Mouse (Mus musculus): ENCODE results near the gene Hpse2.

DNA sequence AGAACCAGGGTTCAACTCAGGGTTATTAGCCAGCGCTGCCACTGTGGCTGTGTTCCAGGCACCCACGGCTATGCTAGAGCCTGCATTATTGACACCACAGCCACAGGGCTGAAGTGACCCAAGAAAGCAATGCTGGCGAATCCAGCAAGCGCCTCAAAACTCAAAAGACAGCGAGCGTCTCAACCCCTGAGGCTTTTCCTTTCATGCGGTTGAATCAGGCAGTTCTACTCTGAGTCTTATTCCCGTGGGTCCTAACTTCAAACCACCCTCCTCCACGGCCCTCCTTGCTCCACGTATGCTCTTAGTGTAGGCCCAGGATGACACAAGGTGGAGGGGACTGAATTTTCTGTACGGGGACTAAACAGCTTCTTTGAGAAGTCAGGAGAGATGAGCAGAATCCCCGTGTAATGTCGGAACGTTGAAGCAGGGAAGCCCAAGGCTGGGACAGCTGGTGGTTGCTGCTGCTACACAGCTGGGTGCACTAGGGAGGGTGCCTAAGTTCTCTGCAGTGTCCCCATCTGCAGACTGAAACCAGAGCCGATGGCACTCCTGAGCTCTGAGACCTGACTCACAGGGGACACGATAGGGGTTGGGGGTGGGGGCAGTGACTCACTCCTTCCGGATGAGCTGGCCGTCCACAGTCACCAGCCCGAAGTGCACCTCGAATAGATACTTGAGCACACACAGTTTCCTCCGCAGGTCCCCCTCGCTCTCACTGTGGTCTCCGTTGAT, 617.8 kb downstream of the Hpse2 start:
- TF ChIP-seq CTCF (IDR thresholded peaks at IDR 0.05; ENCODE audit: low read depth, low read length), result no peak
- no peak for TF ChIP-seq EP300 (IDR thresholded peaks at IDR 0.05; ENCODE audit: insufficient read depth, low read depth, low read length)
- no peak for TF ChIP-seq POLR2A (IDR thresholded peaks at IDR 0.05; ENCODE audit: insufficient read depth, low read length)
